Mouse (Mus musculus) heart, adult 11 months (tissue): ENCODE data around the gene Reps1.
A peak's percentile ranks its signal among the peaks of the same experiment; 100 is the strongest.

ENCODE experiments used
- DNase-seq: peaks from one replicate; pipeline ENCODE4 v3.0.0; 2022

Reps1 gene

DNA sequence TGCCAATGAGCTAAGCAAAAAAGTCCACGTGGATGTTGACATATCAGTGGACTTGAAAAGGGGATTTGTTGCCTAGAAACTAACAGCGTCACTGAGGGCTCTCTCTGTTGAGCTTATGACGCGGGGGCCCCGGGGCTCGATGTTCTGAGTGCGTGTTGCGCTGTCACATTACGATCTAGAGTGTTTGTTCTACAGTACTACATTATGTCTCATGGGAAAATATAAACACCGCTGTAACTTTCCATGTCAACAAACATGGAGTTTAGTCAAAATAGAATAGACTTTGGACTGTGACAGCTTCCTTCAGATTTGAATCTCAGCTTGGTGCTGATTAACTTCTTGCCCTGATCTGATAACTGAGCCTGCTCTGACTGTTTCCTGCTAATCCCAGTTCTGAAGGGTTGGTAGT lies 10.4 kb downstream of the Reps1 start:
- DNase-seq, result peak; percentile 36

DNA sequence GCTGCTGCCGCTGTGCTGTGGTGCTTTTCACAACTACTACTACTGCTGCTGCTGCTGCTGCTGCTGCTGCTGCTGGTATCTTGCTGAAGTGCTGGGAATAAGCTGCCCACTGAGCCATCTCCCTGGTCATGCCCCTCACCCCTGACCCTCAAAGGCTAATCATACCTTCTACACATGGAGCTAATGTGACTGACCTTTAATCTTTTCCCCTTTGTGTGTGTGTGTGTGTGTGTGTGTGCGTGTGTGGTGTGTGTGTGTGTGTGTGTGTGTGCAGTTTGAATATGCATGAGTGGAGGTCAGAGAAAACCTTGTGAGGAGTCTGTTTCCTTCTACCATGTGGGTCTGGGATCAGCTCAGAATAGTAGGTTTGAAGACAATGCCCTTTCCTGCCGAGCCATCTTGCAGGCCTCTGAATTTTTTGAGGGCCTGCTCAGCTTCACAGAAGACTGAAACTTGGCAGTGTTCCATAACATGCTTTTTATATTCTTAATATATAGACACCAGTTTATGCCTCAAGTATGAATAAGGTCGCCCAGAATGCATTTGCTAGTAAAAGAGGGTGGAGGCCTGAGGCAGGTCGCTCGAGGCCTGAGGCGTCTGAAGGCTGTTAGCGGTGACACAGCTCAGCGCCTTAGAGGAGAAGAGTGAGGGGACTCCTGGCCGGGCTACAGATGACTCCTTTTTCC lies 12.2 kb downstream of the Reps1 start:
- peak; percentile 74 for DNase-seq

DNA sequence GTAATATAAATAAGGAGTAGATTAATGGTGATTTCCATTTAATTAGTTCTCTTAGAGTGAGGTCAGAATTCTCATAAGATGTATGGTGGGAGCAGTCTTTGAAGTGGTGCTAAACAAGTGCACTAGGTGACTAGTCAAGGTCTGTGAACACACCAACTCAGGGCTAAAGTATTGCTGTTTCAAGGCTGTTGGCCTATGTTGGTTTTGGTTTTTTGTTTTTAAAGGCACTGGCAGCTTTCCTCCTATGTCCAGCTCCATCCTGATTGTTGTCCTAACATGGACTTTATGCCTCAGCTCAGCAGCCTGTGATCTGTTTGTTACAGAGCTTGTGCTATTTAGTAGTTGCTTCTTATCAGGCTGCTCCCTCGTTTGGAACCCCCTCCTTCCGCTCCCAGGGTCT lies 13.2 kb downstream of the Reps1 start:
- peak; percentile 50 for DNase-seq

DNA sequence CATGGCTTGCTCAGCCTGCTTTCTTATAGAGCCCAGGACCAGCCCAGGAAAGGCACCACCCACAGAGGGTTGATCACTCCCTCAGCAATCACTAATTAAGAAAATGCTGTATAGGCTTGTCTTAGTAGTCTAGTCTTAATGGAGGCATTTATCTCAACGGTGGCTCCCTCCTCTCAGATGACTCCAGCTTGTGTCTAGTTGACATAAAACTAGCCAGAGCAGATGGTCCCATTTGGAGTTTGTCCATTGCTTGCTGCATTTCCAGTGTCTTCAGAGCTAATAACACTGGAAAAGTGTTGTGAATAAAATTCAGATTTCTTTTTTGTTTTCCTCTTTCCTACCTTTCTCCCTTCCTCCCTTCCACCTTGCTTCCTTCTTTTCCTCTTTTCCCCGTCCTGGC lies 13.9 kb downstream of the Reps1 start:
- no peak for DNase-seq

DNA sequence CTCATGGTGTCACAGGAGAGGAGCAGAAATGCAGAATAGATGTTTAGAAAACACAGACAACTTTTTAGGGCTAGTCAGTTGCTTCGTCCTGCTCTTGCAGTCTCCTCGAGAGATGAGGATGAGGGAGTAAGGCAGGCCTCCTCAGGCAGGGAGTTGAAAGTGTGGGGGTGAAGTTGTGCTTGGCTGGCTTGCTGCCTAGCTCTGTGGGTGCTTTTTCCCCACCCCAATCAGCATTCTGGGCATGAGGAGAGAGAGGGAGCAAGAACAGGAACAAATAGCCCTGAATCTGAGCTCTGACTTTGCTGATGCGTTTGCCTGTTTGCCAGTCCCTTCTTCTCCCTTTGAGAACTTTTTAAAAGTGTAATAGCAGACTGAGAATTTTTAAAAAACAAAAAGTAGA lies 14.5 kb downstream of the Reps1 start:
- DNase-seq, result peak; percentile 92

DNA sequence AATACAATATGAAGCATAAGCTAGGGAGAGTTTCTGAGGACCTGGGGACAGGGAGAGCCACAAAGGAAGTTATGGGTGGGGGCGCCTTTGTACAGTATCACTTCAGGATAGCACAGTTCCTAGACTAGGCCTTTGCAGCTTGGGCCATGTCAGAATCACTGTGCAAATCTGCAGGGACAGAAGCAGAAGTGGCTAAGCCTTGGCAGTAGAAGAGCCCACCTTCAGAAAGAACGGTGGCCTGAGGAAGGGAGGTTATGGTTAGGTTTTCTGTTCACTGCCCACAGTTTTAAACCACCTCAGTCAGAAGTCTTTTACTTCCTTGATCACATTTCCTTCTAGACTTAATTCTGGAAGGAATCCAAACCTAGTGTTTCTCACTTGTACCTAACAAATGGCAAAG lies 15.0 kb downstream of the Reps1 start:
- peak; percentile 86 for DNase-seq

DNA sequence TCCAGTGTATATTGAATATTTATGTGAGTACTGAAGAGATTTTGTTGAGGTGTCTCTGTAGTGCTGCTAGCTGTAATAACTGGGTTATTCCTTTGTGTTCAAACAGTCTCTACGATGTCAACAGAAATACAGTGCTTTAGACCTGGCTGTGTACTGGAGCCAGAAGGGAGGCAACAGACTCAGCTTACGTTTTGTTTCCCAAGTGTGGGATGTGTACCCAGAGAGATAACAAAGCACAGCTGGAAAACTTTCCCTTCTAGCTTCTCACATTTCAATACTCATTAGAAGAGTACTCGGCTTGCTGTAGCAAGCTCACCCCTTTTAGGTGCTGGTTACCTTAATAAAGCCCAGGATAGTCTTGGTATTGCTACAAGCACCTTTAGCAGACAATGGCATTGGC lies 17.2 kb downstream of the Reps1 start:
- peak; percentile 66 for DNase-seq

DNA sequence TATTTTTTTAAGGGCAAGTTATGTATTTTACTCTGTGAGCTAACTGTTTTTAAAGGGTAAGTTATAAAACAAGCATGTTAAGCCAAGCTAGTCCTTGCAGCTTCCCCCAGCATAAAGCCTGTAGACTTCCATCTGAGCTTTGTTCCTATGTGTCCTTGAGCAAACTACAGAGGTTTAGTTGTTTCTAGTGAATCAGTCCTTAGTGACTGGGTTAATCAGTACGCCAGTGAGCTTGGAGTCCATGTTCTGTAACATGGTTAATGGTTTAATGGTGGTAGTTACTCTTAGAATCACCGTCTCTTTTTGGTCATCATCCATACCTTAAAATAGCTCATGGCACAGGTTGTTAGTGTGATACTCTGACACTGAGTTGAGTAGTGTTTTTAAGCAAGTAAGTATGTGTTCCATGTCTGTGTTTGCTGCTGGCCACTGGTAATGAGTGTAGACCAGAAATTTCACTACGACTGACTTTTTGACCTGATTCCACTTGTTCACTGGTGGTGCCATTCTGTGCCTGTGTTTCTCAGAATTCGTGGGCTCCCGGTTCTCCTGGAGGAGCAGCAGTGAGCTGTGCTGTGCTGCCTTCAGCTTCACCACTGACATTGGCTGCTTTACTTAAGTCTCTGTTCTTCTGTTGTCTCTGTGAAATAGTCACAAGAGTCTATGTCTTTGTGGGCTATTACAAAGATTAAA lies 18.9 kb downstream of the Reps1 start:
- DNase-seq, result peak; percentile 79

DNA sequence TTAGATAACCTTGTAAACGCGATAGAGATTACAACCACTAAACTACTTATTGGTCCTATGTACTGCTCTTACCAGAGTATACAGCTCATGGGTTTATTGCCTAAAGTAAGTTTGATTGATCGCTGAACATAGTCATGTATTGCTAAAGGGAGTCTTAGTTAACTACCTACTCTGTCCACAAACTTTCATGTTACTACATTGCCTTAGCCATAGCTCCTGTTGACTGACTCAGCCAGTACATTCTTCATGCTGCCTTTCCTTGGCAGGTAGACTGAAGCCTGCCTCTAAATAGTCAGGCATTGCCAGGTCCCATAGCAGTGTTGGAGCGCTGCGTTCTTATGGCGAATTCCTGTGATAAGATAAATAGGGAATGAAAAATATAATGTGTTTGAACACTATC lies 20.2 kb downstream of the Reps1 start:
- DNase-seq, result peak; percentile 75

DNA sequence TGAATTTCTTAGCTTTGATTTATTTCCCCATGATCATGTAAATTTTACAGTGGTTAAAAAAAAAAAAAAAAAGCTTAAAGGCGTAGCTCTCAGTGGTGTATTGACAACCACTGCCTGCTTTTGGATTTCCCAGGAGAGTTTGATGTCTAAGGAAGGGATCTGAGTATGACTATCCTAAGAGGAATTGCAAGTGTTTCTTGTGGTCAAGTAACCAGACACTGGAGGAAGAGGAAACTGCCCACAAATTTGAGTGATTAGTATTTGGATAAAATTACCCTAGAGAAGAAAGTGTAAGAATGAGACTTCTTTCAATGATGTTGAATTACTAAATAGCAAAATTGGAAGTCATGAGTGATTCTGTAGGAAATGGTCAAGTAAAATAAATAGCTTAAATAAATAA lies 25.9 kb downstream of the Reps1 start:
- no peak for DNase-seq

DNA sequence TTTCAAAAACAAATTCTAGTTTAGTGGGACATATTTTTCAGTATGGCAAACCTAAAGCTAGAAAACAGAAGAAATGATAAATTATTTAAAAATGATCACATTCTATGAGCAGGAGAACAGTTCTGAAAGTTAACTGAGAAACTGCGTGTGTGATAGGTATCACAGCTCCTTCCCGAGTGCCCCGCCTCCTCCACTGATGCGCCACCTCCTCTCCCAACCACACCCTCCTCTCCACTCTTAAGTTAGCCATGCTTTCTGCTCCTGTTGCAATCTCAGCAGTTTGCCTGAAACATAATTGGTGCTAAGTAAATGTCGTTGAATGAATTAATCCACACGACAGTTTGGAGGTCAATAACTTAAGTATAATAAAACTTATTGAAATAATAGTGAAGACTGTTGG lies 27.1 kb downstream of the Reps1 start:
- DNase-seq, result peak; percentile 22

DNA sequence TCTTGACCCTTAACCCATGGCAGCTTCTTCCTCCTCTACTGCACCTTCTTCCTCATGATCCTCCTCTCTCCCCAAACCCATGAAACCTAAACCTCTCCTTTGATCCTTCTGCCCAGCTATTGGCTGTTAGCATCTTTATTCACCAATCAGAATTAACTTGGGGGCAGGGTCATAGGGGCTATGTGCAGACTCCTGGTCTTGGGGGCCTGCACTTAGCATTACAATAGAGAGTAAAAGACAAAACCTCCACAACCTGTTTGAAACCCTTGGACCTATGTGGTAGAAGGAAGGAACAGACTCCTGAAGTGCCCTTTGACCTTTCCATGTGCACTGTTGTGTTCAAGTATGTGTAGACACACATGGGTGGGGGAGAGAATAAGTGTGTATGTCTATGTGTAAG lies 35.0 kb downstream of the Reps1 start:
- DNase-seq, result peak; percentile 44

DNA sequence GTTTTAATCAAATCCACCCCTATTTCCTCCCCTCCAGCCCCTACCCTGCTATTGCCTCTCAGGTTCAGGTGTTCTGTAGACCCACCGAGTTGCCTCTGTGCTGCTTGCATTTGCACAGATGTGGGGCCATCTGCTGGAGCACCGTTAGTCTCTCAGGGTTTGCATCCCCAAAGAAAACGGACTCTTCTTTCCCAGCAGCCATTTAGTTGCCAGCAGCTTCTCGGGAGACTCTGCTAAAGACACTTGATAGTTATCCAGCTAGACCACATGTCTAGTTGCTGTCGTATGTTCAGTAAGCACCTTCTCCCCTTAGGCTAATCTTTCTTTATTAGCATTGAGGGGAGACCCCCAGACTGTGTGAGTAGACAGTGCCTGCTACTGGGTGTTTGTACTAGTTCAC lies 46.5 kb downstream of the Reps1 start:
- peak; percentile 84 for DNase-seq

DNA sequence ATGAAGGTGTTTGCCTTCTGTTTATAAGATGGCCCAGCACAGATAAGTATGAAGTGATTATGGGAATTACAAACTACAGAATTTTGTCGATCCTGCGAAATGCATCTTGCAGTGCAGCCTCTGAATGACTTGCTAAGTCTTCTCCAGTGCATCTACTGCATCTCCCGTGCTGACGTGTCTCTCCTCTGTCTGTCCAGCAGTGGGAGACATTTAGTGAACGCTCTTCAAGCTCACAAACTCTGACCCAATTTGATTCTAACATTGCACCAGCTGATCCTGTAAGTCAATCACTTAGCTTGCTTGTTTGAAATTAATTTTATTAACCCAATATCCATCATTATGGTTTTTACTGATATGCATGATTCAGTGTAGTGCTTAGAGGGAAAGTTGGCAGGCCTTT lies 51.8 kb downstream of the Reps1 start:
- peak; percentile 34 for DNase-seq

DNA sequence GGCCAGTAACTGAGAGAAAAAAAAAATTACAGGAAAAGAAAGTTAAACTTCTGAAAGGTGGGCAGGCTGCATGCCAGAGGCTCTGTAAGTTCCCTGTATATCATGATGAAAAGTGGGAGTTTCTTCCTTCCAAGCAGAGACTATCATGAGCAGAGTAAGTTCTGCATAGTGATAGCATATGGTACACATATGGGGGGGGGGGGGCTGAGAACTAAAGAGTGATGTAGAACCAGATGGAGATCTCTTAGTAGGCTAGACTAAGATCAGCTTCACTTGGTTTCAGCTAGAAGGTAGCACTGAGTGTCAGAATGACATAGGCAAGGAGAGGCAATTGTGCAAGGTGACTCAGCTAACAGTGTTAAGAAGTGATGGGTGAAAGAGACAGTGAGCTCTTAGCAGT lies 55.3 kb downstream of the Reps1 start:
- no peak for DNase-seq

DNA sequence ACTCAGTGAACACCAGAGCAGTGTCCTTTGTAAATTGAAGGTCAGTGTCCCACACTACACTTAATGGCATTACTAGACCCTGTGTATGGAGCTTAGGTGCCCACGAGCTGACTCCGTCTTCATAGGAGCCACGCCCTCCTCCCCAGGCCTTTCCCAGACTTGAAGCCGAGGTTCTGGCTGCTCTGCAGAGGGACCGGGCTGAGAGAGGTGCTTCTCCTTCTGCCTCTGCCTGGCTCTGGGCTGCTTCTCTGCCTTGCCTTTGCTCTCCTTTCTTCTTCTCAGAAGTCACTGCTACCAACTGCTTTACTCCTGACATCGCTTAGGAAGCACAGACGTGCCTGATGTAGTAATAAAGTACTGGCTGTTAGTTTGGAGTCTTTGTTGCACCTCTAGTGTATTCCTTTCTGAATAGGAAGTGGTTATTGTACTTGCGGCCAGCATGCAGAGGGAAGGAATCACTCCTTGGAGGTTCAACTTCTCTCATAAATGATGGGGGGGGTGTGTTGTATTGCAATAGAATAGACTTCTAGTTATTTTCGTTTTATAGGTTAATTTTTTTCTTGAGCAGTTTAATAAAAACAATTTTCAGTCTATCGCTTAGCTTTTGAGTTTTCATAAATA lies 57.9 kb downstream of the Reps1 start:
- DNase-seq, result no peak

DNA sequence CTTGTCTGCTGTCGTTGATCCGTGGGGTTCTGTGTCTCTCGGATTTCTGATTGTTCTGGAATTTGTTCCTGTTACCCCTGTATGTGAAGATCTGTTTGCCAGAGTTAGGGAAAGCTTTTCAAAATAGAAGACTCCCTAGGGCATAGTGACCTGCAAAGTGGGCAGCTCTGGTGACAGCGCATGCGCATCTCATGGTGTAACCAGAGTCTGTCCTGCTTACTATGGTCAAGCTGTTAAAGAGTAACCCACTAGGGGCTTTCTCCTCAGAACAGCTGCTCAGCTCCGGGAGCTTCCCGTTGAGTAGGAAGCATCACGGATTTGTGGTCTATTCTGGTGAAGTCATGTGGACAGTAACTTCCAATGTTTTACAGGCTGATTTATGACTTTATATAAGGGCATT lies 62.7 kb downstream of the Reps1 start:
- DNase-seq, result no peak

DNA sequence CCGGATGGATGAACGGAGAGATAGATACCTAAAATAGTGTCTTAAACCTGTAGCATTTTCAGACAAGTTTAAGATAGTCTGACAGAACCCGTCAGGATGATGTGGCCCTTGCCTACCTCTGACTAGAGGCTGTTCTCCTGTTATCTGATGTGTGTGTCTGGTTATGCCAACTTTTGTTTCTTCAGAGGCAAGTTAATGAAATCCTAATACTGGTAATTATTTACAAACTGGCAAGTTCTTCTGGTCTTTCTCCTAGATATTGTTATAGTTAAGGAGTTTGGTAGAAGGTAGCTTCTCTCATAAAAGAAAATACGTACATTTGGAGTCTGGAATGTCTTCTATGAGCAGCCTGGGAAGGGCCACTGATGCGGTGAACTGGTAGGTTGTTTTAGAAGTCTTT lies 74.6 kb downstream of the Reps1 start:
- DNase-seq, result no peak

DNA sequence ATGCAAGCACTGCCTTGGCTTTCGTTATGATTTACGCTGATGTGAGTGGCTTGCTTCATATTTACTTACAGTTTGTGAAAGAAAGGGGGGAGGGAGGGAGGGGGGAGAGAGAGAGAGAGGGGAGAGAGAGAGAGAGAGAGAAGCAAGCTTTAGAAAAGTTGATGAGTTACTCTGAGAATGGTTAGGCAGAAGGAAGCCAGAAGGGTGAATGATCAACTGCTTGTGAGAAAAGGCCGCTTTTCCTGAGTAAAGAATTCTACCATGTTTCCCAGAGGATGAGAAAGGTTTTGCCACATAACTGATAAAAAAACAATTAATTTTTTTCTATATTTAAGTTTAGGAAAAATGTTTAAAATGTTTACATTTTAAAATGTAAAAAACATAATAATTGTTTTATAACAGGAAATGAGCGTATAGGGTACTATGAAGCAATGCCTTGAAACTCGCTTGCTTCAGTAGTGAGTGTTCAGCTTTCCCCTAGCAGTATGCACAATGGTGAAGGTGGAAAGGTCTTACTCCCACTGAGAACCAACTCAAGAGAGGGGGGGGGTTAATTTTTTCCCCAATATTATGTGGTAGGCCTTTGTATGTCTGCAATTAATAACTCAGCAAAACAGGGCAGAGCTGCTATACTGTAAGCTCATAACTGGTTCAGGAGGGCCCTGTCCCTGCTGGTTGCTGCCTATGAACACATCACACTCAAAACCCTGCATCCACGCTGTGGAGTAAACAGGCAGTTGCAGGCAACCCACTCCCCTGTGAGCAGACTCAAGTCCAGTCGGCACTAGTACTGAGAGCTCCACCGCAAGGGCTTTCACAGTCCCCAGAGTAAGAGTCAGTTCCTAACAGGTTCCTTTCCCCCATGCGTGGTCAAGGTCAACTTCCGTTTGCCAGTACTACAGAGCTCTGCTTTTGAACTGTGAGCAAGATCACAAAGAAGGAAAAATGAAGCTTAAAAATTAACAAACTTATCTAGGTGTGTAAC lies 76.3 kb downstream of the Reps1 start:
- no peak for DNase-seq

DNA sequence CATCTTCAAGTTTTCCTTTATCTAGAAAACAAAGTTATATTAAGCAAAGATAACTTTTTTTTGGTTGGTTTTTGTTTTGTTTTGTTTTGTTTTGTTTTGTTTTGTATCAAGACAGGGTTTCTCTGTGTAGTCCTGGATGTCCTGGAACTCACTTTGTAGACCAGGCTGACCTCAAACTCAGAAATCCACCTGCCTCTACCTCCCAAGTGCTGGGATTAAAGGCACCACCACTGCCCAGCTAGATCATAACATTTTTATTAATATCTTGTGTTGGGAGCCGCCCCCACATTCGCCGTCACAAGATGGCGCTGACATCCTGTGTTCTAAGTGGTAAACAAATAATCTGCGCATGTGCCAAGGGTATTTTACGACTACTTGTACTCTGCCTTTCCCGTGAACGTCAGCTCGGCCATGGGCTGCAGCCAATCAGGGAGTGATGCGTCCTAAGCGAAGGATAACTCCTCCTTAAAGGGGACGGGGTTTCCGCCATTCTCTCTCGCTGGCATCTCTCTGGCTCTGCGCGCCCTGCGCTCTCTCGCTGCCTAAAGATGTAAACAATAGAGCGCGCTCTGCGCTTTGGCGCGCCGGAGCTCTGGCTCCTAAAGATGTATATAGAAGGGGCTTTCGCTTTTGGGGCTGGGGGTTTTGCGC lies 83.3 kb downstream of the Reps1 start:
- peak; percentile 21 for DNase-seq

DNA sequence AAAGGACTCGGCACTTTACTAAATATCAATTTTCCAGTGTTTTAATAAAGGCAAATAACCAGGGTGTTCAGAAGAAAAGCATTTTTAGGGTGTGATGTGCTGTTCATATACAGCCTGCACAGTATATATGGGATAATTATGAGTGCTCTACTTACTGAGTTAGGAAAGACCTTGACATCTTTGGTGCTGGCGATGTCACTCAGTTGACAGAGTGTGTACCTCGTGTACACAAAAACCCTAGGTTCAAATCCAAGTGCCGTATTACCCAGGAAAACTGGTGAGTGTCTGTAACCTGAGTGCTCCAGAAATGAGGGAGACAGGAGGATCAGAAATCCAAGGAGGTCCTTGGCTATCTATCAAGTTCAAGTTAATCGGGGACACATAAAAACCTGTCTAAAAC lies 84.0 kb downstream of the Reps1 start:
- DNase-seq, result peak; percentile 60

DNA sequence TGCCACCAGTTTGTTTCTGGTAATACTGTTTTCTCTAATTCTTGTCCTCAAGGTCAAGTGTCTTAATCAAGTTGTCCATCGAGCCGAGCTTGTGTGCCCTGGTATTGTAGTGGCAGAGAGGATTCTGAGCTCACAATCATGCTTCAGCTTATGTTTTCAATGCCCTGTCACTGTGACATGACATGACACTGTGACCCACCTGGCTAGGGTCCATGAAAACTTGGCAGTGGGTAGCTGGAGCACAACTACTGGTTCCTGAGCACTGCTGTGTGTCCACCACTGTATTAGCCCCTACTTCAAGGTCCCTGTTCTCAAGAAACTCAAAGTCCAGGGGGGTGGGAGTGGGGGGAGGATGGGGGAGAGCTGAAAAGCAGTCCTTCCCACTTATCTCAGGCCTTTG lies 85.7 kb downstream of the Reps1 start:
- DNase-seq, result peak; percentile 92

DNA sequence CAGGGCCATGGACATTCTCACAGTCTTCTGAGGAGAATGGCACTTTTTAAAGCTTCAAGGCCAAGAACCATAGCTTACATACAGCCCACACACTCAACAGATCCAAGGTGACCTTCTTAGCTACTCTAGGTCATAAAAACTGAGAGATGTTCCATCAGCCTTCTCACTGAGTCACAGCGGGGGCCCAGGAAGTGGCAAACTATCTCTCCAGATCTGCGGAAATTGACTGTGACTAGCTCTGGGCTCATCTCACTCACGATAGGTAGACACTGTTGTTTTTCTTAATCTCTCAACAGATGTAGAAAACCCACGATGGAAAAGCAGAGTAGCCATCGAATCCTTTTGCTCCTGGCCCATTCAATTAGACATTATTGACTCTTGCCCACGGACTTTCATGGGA lies 86.6 kb downstream of the Reps1 start:
- DNase-seq, result peak; percentile 73
